In genomic region chr12:3889875-3890635, GRCm38 (mm10) we compare ENCODE assay signal across 9 mouse cellular contexts.
DNase-seq lines count a peak whose midpoint lies in the region; ATAC-seq lines count a peak whose summit lies in the region.
"Had no signal": no experiment of that assay in that cellular context is flagged by ENCODE, and none has a peak within 500 bp of the region (broad histone marks: within the 10 kb centered on the region; RNA-seq: fewer than 3 reads in every experiment).

No protein-coding gene starts in this region.

- H3K9me3 ChIP-seq in limb, embryonic 12.5 days, result no peaks in the 10 kb centered on the region

- peaks cover 18% of the 10 kb centered on the region for H3K36me3 ChIP-seq in limb, embryonic 12.5 days

- H3K4me1 ChIP-seq in limb, embryonic 12.5 days (replicated peaks), result peaks cover 77% of the 10 kb centered on the region

- H3K27ac ChIP-seq in limb, embryonic 12.5 days, result peak overlapping the region; percentile 96; the same call in 1 of the 2 replicates

- no peak overlapping the region for H3K9ac ChIP-seq in limb, embryonic 12.5 days (replicated peaks)

- H3K4me3 ChIP-seq in limb, embryonic 12.5 days (replicated peaks), result no peak overlapping the region

- DNase-seq in kidney, postnatal 10 days, result peak; percentile 51
- no peak for DNase-seq in kidney, postnatal 4 days
- DNase-seq in ES-CJ7 (ENCODE audit: low read depth, low spot score), result peak; percentile 97
- DNase-seq in ovary, postnatal 14 days (ENCODE audit: low spot score), result no peak
- no peak for DNase-seq in thymus, postnatal 10 days (ENCODE audit: low spot score in 2 of 2)
- DNase-seq: heart, adult 11 months; right cerebral cortex, postnatal 4 days had no signal

- no peaks in the 10 kb centered on the region for H3K27me3 ChIP-seq in limb, embryonic 12.5 days

- WGBS in limb, embryonic 12.5 days, result 42% methylated on average over 7 of the region's 7 CpGs

- ATAC-seq in cerebellum, adult (ENCODE audit: insufficient number of reproducible peaks, low FRiP score, low TSS enrichment), result 0 out of 2 replicates have a peak, but pooled peaks have one; percentile 18
- no peak for ATAC-seq in limb, embryonic 12.5 days (ENCODE audit: insufficient number of reproducible peaks, insufficient read depth, low FRiP score, low TSS enrichment, low read depth)

- H3K4me2 ChIP-seq in limb, embryonic 12.5 days, result peak overlapping the region; percentile 82; the same call in 1 of the 2 replicates

Comparison
In these comparisons a context has a peak if more than half of its experiments do, and no peak if none do; other contexts are left out.
1. DNase-seq: peak in kidney, postnatal 10 days (single experiment) and ES-CJ7 (single experiment); none in kidney, postnatal 4 days (0 of 2), ovary, postnatal 14 days (single experiment) and thymus, postnatal 10 days (0 of 2).